Mouse (Mus musculus) adrenal gland, adult 2 months (tissue): Measurements from ENCODE around the gene Mfsd12. TPM values are rescaled to one million over a fixed set of nuclear protein-coding genes. Genes with fewer than 3 reads are reported as not detected.
A peak's percentile ranks its signal among the peaks of the same experiment; 100 is the strongest.

Experiments used
- DNase-seq: peaks from one replicate; pipeline ENCODE4 v3.0.0; 2021
- polyA plus RNA-seq: library from polyadenylated mRNA; depleted of rRNA; stranded (reverse); fragments of >200 nt; gene quantifications from 2 replicates; pipeline ENCODE4 v1.2.3, GENCODE M21; 2012
- total RNA-seq, 2 experiments: library from RNA; stranded (reverse); gene quantifications; 2 replicates each; pipeline ENCODE4 v1.2.3; 2021

The Mfsd12 gene
- total and polyA plus RNA-seq, 3 experiments = 15.3 to 69.3 (median 16.5) TPM

GRCm38 (mm10) chr10:81354738-81355477 lies 2.4 kb upstream of the Mfsd12 start:
- no peak for DNase-seq

- DNase-seq = no peak
Observed at GRCm38 (mm10) chr10:81355533-81355932, 1.8 kb upstream of the Mfsd12 start.

GRCm38 (mm10) chr10:81356352-81356990 lies 820 bp upstream of the Mfsd12 start:
- no peak for DNase-seq

DNA sequence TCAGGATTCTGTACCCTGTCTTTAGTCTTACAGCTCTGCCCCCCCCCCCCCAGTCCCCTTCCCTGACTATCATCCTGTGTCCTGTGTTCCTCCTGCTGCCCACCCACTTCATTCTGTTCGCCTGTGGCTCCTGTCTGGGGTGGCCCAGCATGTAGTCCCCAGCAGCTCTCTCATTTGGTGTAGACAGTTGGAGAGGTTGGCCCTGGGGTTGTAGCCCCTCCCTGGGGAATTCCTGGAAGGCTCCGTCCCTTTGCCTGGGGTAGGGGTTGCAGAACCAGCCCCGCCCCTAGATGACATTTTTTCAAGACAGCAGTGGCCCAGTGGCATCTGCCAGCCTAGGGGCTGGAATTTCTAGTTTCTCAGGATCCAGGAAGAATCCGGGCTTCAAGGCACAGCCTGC lies 918 bp downstream of the Mfsd12 start:
- DNase-seq = no peak

- DNase-seq = no peak
Observed at GRCm38 (mm10) chr10:81358841-81359240, 1.6 kb downstream of the Mfsd12 start.

DNA sequence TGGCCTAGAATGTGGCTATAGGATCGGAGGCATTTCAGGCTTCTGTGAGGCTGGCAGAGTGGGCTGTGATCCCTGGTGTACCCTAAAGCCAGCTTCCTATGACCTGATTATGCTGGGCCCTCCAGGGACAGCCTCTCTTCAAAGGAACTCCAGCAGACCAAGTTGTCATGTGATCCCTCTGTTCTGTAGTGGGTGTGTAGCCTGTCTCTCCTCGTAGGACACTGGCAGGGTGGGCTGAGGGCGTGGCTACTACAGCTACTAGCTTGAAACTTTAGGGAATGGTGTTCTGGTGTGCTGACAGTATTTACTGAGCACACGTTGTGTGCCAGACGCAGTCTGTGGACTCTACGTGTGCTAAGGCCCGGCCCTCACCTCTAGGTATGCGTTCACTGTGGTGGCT lies 3.4 kb downstream of the Mfsd12 start:
- DNase-seq = no peak

DNA sequence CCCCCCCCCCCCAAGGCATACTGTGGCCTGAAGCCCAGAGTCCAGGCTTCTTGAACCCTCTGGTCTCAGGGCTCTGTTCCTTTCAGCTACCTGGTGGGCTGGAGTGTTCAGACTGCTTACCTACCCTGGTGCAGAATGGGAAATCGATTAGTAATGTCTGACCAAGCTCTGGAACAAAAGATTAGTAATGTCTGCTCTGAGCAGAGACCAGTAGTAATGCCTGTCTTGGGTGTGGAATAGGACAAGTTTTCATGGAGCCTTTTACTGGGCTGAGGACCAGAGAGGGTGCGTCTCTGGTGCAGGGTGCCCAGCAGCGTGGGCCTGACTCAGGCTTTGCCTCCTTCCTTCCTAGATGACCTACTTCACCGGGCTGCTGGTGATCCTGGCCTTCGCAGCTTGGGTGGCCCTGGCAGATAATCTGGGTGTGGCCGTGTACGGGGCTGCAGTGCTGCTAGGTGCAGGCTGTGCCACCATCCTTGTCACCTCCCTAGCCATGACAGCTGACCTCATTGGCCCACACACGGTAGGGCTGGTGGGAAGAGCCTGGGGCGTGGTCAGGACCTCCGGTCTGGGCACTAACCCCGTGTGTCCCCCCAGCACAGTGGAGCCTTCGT lies 5.2 kb downstream of the Mfsd12 start:
- no peak for DNase-seq

DNA sequence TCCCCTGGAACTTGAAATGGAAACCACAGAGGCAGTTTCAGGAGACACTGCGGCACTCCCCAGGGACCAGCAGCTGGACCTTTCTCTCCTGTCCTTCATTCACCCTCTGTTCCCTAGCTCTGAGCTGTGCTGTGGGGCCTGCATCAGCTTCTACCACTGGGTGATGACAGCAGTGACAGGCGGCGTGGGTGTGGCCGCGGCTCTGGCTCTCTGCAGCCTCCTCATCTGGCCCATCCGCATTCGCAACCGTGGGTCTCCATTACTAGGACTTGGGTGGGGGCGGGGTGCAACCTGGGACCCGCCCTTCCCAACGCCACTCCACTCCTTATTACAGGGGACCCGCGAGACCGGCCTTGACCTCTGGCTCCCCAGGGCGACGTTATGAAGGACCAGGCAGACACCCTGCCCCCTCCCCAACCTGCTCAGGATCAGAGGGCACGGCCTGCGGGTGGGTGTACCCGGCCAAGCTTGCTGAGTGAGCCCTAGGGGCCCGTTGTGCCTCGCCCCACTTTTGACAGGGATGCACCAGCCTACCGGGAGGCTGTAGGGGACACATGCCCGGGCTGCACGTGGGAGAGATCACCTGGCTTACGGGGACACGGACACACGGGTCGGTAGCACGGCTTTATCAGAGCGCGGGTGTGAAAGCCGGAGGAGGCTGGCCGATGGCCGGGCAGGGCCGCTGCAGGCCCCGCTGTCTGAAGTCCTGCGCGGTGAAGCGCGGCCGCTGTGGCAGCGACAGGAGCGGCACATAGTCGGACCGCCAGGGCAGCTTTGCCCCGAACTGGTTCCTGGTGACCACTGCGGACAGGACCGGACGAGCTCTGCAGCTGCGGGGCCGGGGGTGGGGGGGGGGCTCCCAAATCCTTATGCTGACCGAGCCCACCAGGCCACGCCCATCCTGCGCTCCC lies 6.4 kb downstream of the Mfsd12 start:
- DNase-seq = peak; percentile 59

DNA sequence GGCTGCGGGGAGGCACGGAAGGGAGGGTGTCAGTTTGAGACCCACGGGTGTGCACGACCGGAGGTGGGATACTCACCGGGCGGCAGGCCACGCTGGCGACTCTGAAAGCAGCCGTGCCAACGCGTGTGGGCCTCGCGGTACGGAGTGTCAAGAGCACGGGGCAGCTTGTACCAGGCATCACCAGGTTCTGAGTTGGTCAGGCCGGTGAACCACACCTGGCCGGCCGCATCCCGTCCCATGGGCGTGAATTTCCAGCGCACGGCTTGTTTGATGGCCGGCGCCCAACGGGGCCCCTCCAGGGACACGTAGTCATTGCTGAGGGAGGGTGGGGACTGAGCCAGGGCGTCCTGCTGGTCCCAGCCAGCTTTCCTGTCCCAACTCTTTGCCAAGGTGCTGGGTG lies 7.4 kb downstream of the Mfsd12 start:
- DNase-seq = peak; percentile 71

DNA sequence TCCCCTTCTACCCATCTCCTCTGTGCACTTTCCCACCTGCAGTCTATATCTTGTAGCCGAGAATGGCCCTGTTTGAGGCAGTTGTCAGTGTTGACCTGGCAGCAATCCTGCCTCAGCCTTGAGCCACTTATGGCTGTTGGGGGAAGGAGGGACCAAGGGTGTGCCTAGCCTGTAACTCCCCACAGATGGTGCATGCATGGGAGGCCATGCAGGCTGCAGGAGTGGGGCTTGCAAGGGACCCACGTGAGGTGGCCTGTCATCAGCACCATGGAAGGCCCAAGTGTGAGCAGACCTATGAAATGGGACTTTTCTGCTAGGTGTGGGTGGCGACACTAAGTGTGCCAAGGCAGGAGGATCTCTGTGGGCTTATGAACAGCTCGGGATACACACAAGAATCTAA lies 7.8 kb downstream of the Mfsd12 start:
- no peak for DNase-seq

DNA sequence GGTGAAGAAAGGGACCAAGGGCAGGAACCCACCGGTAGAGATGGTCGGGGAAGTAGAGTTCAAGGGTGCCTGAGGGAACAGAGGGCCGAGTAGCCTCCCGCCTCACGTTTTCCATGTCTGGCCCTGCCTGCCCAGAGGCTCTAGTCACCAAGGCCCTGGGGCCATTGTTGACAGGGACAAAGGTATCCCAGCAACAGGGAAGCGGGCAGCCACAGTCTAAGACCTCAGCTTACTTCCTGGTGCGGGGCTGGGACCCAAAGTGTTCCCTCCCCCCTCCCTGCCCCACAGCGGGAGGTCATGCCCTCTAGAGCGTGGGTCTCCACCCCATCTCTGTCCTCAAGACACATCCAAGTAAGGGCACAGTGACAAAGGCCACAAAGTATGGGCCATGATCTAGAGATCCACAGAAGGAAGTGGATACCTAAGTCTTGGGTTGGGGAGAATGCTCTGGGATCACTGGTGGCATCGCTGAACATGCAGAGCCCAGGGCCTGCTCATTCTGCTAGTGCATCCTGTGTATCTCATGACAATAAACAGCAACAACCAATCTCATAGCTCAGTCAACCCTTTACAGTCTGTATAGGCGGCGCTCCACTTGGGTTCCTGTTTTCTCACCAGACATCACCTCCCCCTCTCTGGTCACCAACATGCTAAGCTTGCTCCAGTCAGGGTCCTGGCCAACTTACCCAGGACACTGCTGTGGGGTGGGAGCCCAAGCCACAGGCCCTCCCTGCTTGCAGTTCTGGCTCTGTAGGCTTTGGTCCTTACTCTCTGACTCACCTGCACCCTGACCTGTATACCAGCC lies 8.6 kb downstream of the Mfsd12 start, which contains the start of gene 4930404N11Rik:
Gene 4930404N11Rik (minus strand): TSS at position 145 of the 805 bp plus-strand sequence.
- DNase-seq = no peak

- DNase-seq = no peak
Observed at GRCm38 (mm10) chr10:81366477-81367206, 9.4 kb downstream of the Mfsd12 start.

DNA sequence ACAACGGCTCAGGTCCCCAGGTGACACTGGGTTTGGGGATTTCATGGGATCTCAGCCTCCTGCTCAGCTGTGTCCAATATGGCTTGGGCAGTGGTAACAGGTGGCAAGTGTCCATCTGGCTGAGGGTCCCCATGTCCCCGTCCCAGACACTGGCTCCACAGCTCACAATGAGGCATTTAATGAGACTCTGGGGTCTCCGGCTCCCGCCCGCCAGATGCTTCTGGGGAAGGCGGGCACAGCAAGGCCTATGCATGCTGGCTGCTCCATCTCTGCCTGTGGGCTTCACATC lies 9.9 kb downstream of the Mfsd12 start:
- DNase-seq = no peak

DNA sequence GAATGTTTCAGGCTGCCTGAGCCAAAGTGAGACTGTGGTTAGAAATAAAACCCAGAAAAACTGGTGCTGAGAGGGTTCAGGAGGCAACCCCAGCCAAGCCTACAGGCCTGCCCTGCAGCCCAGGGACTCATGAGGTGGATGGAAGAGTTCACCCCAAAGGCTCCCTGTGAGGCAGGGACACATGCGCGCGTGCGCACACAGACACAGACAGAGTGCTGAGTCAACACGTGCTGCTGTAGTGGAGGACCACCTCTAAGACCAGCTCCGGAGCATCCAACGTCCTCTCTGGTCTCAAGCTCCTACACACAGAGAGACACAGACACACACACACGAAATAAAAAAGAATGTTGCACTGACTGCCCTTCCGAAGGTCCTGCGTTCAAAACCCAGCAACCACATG lies 18.0 kb downstream of the Mfsd12 start:
- DNase-seq = no peak

DNA sequence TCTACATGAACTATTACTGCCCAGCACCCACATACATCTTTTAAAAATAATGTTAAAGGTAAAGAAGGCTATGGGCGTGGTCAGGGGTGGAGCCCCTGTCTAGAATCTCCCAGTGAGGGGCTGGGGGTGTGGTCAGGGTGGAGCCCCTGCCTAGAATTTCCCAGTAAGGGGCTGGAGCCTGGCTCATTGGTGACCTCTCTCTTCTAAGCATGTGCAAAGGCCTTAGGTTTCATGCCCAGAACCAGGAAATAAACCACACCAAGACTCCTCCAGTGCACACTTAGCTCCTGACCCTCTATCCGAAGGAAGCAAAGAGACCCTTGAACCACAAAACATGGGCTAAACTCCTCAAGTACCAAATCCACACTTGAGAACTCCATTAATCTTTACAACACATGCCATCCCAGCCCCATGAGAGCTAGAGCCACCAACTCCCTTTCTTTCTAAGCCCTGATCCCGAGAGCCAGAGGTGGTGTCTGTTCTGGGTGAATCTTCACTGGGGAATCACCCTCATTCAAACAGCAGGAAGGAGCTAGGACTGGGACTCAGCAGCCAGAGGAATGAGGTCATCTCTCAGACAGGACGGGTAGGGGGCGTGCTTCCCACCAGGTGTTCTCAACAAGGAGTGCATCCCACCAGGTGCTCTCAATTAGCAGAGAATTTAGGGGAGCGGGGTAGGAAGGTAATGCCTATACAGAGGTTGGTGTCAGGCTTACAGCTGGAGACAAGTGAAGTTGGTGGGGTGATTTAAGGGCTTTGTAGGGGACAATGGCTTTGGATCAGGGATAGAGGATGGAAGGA lies 19.5 kb downstream of the Mfsd12 start:
- DNase-seq = no peak

DNA sequence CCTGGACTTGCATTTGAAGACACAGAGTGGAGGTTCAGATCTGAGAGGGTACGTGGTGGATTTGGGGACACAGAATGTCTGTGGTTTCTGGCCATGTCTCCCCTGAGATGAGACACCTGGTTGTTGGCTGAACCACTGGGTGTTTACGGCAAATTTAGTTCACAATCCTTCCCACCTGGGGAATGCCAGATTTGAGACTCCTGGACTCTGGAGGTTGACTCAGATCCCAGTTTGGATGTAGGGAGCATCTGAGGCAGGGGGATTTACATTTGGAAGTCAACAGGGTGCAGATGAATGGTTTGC lies 20.0 kb downstream of the Mfsd12 start:
- DNase-seq = no peak

DNA sequence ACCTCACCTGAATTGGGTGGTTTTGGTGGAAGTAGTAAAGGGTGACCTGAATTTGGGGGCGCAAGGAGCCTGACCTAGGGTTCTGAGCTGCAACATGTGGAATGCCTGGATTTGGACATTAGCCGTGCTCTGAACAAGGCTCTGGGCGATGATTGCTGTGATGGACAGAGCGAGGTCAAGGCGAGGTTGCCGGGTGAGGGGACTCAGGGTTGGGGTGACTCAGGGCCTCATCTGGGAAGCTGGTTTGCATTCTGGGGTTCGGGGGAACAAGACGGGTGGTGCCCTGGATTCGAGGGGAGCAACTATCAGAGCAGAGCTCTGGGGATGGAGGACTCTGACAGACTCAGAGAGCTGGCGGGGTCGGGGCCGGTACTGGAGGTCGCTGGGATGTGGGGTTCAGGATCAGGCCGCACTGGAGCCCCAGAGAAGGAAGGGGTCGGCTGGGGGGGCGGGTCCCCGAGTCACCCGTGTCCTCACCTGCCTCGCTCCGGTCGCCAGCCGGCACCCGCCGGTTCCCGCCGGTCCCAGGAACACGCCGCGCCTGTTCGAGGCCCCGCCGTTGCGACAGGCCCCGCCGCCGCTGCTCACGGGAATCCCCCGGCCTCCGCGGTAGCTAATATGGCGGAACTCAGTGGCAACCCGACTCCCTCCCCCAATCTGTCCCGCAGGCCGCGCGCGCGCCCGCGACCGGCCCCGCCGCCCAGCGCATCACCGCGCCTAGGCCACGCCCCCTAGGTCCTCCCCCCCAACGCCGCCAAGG lies 20.7 kb downstream of the Mfsd12 start, which contains the start of gene Fzr1:
Gene Fzr1 (minus strand): TSS at position 724 of the 760 bp plus-strand sequence.
- DNase-seq = peak; percentile 70

GRCm38 (mm10) chr10:81378553-81379182 lies 21.4 kb downstream of the Mfsd12 start:
- DNase-seq = peak; percentile 100

GRCm38 (mm10) chr10:81379183-81379553 lies 21.9 kb downstream of the Mfsd12 start:
- no peak for DNase-seq
